8 mouse cellular contexts compared by ENCODE assay signal in the genomic region with DNA sequence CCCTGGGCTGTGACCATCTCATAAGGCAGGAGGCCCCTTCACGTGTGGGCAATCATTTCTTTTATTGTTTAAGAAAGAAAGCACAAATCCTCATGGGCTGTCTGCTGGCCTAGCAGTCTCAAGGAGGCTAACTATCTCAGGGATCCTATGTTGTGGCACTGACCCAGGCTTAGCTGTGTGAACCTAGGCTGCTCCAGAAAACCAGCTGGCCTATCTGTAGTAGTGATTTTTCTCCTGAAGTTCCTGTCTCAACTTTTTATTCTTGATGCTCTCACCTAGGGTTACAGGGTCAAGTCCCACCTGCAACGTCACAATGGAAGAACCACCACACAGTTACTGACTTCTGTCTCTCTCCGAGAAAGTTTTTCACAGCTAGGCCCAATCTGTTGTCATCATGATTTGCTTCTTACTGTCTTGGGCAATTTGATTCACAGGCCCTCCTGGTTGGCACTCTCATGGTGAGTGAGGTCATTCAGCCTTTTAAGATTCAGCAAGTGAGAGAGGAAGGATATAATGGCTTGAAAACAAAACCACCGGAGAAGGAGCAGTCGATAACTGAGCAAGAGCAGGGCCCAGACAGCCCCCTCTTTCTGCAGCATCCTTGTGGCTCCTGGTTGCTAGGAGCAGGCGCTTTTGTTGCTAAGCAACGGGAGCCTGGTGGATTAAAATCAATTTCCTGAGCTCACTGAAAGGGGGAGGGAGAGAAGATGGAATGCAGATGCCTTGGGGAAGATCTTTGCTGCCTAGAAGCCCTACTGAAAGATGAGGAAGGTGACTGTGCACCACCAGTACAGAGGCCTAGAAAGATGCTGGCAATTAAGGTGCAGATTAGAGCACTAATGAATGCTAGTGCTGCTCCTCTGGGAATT.
A peak's percentile ranks its signal among the peaks of the same experiment; 100 is the strongest.
DNase-seq lines count a peak whose midpoint lies in the region.

No protein-coding gene starts in this region.

- no peaks in the 10 kb centered on the region for H3K36me3 ChIP-seq in midbrain, embryonic 10.5 days

- H3K9me3 ChIP-seq in midbrain, embryonic 10.5 days (replicated peaks) = no peaks in the 10 kb centered on the region

- peak overlapping the region; percentile 71 for H3K27ac ChIP-seq in midbrain, embryonic 10.5 days (replicated peaks)

- H3K27me3 ChIP-seq in midbrain, embryonic 10.5 days (ENCODE audit: low read depth, poor library complexity, severe bottlenecking) = peaks cover 94% of the 10 kb centered on the region

- peak; percentile 17 for DNase-seq in adrenal gland, postnatal 14 days
- no peak for DNase-seq in adrenal gland, adult (ENCODE audit: inconsistent age in 2 of 2, low spot score in 1 of 2)
- DNase-seq in layer of hippocampus, adult 11-12 months (ENCODE audit: low spot score) = peak; percentile 62
- DNase-seq in midbrain, embryonic 10.5 days (ENCODE audit: low spot score) = peak; percentile 77
- peak; percentile 46 for DNase-seq in right cerebral cortex, postnatal 4 days
- DNase-seq in ovary, adult 18-20 months (ENCODE audit: low spot score) = no peak
- DNase-seq in heart, postnatal 4 days = no peak
- DNase-seq in lung, postnatal 36 days = no peak

- 41% methylated on average over 7 of the region's 7 CpGs for WGBS in midbrain, embryonic 10.5 days

- no peak overlapping the region for H3K4me3 ChIP-seq in midbrain, embryonic 10.5 days

- peaks cover 22% of the 10 kb centered on the region for H3K4me1 ChIP-seq in midbrain, embryonic 10.5 days

Comparison
In these comparisons a context has a peak if more than half of its experiments do, and no peak if none do; other contexts are left out.
1. DNase-seq: peak in adrenal gland, postnatal 14 days (single experiment), layer of hippocampus, adult 11-12 months (single experiment), midbrain, embryonic 10.5 days (single experiment) and right cerebral cortex, postnatal 4 days (single experiment); none in adrenal gland, adult (0 of 2), ovary, adult 18-20 months (single experiment), heart, postnatal 4 days (single experiment) and lung, postnatal 36 days (single experiment).